Mouse (Mus musculus): ENCODE results near the gene Rsc1a1.

DNA sequence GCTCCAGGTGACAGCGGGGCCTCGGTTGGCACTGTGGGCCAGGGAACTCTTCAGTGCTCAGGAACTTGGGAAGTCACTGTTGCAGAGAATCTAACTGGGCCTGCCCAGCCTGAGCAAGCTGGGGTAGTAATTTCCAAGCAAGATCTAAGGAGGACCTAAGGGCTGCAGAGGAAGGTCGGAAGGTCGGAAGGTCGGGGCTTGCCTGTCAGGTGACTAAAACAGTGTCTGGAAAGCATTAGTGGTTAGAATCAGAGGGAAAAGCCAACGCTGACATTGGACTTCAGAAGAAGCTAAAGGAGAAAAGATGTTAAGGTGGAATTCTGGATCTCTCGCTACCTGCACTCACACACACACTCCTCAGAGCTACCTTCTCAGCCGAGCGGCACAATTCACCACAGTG, 49.4 kb downstream of the Rsc1a1 start:
- no peak for TF ChIP-seq CTCF (IDR thresholded peaks at IDR 0.05; ENCODE audit: low read depth, low read length)
- no peak for TF ChIP-seq POLR2A (IDR thresholded peaks at IDR 0.05; ENCODE audit: borderline replicate concordance, low read depth, low read length)
